Mouse (Mus musculus): ENCODE data around the gene Gsk3b. TPM values are rescaled to one million over a fixed set of nuclear protein-coding genes. Genes with fewer than 3 reads are reported as not detected.
A peak's percentile ranks its signal among the peaks of the same experiment; 100 is the strongest.
"Not testable (repeated sequence)": the region's sequence is repeated elsewhere in the genome, so short reads cannot be mapped to it uniquely, and the experiment has no call there.

Gsk3b gene
- 54.5 and 60.2 TPM in 2 replicates for total RNA-seq (2017)

DNA sequence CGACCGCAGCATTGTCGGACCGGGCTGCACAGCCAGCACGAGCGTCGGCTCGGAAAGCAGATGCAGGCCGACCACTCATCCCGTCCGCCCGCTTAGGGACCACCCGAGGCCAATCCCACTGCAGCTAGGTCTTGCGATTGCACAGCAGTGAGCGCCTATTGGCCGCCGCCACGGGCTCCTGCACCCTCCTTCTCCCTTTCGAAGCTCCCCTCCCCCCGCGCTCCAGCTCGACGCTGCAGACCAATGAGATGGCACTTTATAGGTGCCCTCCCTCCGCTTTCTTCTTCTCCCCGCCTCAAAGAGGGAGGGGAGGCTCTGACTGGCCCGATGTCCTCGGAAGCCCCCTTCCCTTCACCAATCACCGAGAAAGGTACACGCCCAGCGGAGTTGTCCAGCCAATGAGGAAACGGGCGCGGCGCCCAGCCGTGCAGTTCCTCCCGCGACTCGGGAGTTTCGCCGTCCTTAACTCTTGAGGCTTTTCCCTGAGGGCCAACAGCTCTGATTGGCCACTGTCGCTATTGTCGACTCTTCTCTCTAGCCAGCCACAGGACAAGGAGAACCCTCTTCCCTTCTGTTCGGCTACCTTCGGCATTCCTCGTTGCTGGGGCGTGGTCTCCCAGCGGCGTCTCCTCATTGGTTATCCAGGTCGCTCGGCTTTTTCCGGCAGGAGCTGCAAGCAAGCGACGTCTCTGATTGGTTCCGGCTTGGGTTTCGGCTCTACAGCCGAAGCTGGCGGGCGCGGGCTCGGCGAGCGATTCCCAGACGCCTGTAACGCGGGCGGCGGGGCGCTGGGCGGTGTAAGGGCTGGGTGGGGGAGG is at the start of gene Gsk3b:
Gene Gsk3b, plus strand, starts transcription at position 373 of the 818 bp plus-strand sequence.
- peak; percentile 84 for ATAC-seq (ENCODE audit: extremely low read depth, insufficient number of reproducible peaks, low FRiP score, poor library complexity, severe bottlenecking)

DNA sequence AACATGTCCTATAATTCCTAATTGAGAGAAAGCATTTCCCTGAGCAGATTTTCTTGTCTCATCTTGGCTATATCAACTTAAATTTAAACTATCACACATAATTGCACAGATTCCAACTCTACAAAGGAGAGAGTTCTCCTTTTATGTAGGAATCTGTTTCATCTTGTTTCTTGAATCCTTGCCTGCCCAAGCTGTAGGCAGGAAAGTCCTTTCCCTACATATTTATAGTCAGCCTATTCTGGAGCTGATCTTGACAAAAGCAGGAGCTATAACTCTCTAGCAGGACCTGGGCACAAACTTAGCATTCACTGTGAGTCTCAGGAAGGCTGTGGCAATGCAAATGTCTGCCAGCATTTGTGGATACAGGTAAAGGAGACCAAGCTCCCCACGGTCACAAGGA is 46.6 kb upstream of the Gsk3b start:
- no peak for ATAC-seq (ENCODE audit: extremely low read depth, insufficient number of reproducible peaks, low FRiP score, poor library complexity, severe bottlenecking)

DNA sequence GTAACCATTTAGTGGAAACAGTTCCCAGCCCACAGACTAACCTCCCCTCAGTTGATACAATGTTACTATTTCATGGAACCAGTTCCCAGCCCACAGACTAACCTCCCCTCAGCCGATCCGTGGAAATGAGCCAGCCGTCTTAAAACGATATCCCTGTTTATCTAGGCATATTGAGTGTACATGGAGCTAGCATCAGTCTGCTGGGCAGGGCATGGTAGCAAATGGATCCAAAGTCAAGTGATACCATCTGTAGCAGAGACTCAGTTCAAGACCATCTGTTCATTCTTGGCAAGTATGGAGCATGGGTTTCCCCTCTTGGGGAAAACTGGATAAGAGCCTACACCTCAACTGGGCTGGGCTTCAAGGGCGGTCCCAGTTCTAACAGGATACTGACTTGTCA is 44.2 kb upstream of the Gsk3b start:
- ATAC-seq (ENCODE audit: extremely low read depth, insufficient number of reproducible peaks, low FRiP score, poor library complexity, severe bottlenecking): no peak

DNA sequence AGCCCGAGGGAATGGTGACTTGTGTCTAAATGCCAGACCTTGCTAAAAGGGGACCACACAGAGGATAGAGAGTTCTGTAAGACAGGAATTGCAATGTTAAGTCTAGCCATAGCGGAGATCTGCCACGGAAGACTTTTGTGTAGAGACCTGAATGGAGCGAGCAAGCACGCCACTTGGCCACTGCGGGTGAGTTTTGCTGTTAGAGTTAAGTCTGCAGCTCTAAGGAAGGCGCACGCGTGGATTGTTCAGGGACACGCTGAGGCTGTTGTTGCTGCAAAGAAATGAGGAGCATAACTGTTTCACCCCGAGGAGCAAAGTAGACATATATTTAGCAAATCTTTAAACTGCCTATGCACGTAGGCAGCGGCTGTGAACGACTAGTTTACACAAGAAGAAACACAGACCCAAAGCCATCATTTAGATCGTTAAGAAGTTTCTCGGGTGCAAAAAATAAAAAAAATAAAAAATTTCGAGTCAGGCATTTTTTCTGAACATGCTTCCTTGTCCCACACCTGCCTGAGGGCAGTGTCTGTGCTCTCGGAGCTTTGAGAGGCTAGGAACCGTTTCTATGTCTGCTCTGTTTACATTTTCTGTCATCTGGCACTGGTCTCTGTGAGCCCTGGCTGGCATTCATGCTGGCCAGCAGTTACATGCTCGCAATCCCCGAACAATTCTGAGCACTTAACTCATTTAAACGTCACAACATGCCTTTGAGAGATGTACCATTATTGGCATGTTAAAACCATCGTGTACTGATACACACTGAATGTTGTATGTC is 40.8 kb upstream of the Gsk3b start:
- ATAC-seq (ENCODE audit: extremely low read depth, insufficient number of reproducible peaks, low FRiP score, poor library complexity, severe bottlenecking): no peak

DNA sequence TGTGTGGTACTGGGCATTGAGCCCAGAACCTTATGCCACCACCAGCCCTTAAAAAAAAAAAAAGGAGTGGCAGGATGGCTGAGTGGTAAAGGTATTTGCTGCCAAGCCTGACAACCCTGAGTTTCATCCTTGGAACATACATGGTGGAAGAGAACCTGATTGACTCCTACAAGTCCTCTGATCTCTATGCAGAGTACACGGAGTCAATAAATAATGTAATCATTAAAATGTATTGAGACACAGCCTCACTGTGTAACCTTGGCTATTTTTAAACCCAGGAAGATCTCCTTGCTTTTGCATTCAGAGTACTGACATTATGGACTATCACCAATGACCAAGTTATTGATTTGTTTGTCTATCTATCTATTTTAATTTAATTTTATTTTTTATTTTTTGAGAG is 30.9 kb upstream of the Gsk3b start:
- ATAC-seq (ENCODE audit: extremely low read depth, insufficient number of reproducible peaks, low FRiP score, poor library complexity, severe bottlenecking): no peak

DNA sequence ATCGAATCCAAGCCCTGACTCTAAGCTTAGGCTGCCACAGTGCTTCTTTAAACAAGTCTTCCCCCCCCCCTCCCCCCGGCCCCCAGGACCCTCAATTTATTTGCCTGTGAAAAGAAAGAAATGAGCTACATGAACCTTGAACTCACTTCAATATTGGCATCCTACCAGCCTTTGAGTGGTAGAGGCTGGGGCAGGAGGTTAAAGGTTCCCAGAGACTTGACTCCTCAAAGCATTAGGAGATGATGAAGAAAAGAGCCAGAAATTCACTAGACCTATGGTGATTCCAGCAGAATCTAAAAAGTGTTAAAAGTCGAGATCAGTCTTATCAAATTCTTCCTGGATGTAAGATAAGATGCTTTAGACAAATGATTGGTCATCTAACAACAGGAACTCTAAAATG is 30.0 kb upstream of the Gsk3b start:
- ATAC-seq (ENCODE audit: extremely low read depth, insufficient number of reproducible peaks, low FRiP score, poor library complexity, severe bottlenecking): no peak

DNA sequence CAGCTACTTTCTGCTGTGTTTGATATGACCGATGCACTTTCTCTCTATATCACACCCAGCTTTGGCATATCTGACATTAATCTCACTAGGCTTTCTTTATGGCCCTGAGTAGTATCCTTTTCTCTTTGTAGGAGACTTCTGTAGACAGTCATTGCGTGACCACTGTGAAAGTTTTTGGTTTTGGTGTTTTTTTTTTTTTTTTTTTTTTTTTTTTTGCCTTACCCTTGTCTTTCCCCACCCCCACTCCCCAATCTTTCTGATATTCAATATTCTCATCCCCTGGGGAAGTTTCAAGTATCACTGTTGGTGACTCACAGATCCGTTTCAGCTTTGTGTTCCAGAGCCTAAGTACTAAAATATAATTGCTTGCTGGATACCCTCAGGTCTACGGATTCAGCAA is 29.2 kb upstream of the Gsk3b start:
- no peak for ATAC-seq (ENCODE audit: extremely low read depth, insufficient number of reproducible peaks, low FRiP score, poor library complexity, severe bottlenecking)

DNA sequence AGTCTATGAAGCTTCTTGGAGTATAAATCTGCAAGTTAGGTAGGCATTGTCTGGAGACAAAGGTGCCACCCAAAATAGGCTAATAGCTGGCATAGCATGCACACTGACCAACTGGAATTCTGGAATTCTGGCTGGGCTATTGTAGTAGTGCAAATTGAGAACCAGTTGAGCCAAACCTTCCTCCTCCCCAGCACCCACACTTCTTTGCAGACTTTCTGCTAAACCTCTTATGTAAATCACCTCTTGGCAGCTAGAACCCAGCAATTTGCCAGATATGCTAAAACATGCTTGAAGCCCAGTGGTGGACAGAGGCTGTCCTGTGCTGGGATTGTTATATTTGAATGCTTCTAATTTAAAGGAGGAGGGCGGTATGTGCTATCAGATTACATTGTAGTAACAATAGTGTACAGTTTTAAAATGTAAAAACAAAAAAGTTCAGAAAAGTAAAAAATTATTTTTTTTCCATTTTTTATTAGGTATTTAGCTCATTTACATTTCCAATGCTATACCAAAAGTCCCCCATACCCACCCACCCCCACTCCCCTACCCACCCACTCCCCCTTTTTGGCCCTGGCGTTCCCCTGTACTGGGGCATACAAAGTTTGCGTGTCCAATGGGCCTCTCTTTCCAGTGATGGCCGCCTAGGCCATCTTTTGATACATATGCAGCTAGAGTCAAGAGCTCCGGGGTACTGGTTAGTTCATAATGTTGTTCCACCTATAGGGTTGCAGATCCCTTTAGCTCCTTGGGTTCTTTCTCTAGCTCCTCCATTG is 14.8 kb upstream of the Gsk3b start:
- ATAC-seq (ENCODE audit: extremely low read depth, insufficient number of reproducible peaks, low FRiP score, poor library complexity, severe bottlenecking): not testable (repeated sequence)

DNA sequence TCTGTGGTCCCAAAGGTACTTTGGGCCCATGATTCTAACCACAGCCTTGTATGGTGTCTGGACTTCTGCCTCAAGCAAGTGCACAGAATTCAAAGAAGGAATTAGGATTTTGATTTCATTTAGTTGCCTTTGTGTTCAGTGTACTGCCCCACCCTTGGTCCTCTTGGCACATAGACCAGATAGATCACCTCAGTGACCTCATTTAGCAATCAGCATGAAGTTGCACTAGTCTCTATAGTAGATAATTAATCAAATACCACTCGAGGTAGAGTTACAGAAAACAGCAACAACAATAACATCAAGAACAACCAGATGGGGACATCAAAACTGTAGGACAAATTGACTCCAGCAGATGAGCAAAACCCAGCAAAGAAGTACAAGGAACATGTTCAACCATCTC is 8.6 kb upstream of the Gsk3b start:
- no peak for ATAC-seq (ENCODE audit: extremely low read depth, insufficient number of reproducible peaks, low FRiP score, poor library complexity, severe bottlenecking)

DNA sequence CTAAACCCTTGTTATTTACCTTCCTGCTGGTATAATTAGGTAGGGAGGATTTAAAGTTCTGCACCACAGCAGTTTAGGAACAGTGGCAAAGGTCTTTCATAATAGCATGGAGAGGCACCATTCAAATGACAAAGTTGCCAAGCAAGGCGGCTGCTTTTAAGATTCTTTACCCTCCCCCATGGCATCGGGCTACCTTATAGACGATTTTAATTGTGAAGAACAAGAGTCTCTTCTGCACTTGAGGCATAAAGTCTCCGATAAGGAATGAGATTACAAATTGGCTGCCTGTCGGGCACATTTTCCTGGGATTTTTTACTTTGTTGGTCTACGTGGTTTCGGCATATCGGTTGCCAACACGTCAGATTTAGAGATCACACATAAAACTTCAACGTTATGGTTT is 1.6 kb upstream of the Gsk3b start:
- ATAC-seq (ENCODE audit: extremely low read depth, insufficient number of reproducible peaks, low FRiP score, poor library complexity, severe bottlenecking): no peak

DNA sequence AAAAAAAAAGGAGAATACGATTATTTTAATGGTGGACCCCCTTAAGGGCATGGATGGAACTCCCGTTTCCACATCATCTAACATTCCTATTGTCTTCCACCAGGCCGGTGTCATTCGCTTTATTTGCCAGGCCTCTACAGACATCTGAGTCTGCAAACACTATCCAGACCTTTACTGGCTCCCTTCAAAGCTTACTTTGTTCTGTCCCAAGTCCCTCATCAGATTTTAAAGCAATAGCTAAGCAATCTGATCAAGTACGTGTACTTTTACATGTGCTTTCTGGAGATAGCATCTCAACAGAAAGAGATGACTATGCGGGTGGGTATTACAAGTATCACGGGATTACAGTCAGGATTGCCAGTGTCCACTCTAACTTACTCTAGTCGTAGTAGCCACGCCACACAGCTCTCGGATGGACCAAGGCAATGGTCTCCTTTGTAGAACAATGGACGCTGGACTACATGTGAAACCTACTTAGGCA is 1.1 kb upstream of the Gsk3b start:
- no peak for ATAC-seq (ENCODE audit: extremely low read depth, insufficient number of reproducible peaks, low FRiP score, poor library complexity, severe bottlenecking)

DNA sequence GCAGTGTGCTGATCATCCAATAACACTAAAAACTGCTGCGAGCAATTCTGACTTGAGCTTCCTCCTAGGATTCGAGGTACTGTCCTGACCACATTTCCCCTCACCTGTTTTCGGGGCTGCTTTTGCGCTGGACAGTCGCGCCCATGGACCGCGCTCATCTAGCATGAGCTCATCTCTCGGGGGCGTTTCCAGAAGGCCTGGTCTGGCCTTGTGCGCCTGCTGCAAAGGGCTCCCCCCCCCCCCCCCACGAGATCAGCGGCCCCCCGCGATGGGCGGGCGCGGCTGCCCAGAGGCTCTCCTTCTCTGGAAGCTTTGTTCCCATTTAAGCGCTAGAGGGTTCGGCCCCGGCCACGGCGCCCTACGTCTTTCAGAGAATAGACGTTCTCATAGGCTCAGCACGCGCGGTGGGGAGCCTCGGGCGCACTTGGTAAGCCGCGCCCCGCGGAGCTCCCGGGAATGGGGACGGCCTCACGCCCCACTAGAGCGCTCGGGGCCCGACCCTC is 624 bp upstream of the Gsk3b start:
- ATAC-seq (ENCODE audit: extremely low read depth, insufficient number of reproducible peaks, low FRiP score, poor library complexity, severe bottlenecking): no peak

DNA sequence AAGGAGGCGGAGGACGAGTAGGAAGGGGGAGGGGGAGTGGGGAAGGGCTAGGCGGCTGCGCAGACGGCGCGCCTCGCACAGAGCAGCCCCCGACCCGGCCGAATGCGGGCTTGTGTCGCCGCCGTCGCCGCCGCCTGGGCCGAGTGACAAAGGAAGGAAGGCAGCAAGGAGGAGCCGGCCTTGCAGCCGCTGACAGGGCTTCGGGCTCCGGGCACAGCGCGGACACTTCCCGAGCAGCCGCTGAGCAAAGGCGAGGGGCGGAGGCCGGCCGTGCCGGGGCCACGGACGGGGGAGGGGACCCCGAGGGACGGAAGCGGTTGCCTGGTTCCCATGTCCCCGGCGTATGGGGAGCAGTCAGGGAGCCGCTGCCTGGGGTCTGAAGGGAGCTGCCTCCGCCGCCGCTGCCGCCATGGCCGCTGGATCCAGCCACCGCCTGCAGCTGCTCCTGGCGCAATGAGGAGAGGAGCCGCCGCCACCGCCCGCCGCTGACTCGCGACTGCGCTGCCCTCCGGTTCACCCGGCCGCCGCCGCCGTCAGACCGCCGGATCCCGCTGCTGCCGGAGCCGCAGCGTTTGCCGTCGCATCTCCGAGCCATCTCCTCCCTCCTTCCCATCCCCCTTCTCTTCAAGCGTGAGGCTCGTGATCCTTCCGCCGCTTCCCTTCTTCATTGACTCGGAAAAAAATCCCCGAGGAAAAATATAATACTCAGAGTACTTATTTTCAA is 808 bp downstream of the Gsk3b start:
- no peak for ATAC-seq (ENCODE audit: extremely low read depth, insufficient number of reproducible peaks, low FRiP score, poor library complexity, severe bottlenecking)

DNA sequence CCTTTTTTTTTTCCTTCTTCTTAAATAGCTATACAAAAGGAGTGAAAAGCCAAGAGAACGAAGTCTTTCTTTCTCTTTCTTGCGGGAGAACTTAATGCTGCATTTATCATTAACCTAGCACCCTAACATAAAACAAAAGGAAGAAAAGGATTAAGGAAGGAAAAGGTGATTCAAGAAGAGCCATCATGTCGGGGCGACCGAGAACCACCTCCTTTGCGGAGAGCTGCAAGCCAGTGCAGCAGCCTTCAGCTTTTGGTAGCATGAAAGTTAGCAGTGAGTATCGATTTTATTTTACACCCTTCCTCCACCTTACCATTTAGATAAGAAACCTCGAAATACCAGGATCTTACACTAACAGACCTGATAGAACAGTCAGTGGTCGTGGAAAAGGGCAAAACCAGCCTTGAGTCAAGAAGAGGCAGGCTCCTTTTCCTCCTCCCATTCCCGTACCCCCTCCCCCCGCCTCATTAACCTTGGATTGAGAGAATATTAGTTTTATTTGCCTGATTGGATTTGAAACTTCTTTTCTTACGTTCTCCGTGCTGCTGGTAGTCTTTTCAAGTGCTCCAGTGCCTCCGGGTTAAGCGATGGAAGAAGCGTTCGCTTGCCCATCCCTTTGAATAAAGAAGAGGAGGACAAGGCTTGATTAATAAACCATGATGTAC is 1.7 kb downstream of the Gsk3b start:
- no peak for ATAC-seq (ENCODE audit: extremely low read depth, insufficient number of reproducible peaks, low FRiP score, poor library complexity, severe bottlenecking)

DNA sequence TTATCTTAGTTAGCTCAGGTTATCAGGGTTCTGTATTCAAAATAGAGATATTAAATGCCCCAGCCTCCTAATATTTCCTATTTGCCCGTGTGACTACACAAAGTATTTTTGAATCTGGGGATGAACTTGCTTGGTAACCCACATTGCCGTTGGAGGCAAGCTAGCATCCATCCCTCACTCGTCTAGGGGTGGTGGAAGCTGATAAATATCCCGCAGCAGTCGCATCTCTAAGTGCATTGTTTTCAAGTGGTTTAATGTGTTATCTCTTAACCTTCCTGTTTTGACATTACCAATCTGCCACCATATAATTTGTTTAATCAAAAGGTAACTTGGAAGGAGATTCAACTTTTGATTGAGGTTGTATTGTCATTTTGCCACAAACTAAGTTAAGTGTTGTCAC is 2.2 kb downstream of the Gsk3b start:
- ATAC-seq (ENCODE audit: extremely low read depth, insufficient number of reproducible peaks, low FRiP score, poor library complexity, severe bottlenecking): no peak

DNA sequence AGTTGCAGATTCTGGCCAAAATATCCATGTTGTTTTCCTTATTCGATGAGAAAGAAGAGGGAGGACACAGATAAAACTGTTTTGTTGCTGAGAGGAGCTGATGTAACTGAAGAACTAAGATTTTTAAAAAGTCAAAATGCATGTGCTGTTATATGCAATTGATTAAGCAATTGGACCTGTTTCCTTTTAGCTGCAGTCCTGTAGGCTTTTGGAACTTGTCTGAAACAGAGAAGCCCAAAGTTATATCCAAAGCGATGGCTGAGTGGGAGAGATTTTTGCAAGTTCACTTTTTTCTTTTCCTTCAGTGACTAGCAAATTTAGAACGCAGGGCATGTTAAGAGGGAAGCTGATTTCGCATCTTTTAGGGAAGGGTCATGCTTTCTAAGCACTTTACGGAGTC is 2.9 kb downstream of the Gsk3b start:
- no peak for ATAC-seq (ENCODE audit: extremely low read depth, insufficient number of reproducible peaks, low FRiP score, poor library complexity, severe bottlenecking)

DNA sequence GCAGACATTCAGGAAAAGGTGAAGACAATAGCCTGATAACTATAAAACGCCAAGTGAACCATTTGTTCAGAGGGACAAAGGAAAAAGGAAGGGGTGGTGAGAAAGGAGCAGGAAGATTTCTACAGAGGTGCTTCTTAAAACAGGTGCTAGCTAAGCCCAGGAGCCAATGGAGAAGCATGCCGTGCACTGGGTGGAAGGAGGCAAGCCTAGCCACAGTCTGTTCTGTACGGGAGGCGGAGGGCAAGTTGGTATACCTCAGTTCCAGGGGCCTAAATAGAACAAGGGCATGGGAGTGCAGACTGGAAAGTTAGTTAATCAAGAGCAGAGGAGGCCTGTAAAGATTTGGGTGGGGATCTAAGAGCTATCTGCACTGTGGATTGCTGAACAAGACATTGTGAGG is 3.8 kb downstream of the Gsk3b start:
- ATAC-seq (ENCODE audit: extremely low read depth, insufficient number of reproducible peaks, low FRiP score, poor library complexity, severe bottlenecking): no peak

DNA sequence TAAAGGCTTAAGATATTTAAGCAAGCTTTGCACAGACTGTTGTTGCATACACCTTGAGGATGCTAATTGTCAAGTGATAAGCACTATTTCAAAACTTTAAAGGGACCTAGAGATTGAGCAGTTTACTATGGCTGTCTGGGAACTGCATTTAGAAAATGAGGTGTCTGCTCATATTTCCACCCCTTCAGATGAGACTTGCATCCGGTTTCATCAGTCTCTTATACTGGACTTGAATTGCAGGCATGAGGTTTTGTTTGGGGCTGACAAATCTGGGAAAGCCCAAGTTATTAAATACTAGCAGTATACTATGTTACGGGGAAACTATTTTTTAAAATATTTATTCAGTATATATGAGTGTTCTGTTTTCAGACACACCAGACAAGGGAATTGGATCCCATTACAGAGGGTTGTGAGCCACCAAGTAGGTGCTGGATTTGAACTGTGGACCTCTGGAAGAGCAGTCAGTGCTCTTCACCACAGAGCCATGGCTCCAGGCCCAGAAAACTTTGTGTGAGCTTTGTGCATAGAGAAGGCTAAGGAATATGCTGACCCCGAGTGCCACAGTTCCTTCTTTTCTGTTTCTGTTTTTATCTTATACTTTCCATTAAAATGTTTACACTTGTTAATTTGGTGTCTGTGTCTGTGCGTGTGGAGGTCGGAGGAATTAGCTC is 6.5 kb downstream of the Gsk3b start:
- ATAC-seq (ENCODE audit: extremely low read depth, insufficient number of reproducible peaks, low FRiP score, poor library complexity, severe bottlenecking): no peak
